Comparison of ENCODE assay signal across 8 mouse cellular contexts in genomic region chr19:53391787-53392186, GRCm38 (mm10). TPM values are rescaled to one million over a fixed set of nuclear protein-coding genes. Genes with fewer than 3 reads are reported as not detected.
DNase-seq lines count a peak whose midpoint lies in the region; ATAC-seq and TF ChIP-seq lines count a peak whose summit lies in the region.

No protein-coding gene starts in this region.

- DNase-seq in gastrocnemius, adult 2 months, result no peak
- no peak for DNase-seq in gastrocnemius, postnatal 14 days
- no peak for DNase-seq in forebrain, postnatal 0 days
- no peak for DNase-seq in left cerebral cortex, adult 11 months (ENCODE audit: low spot score)
- DNase-seq in frontal cortex, adult 2 months (ENCODE audit: extremely low spot score in 1 of 2, low spot score in 1 of 2), result no peak
- DNase-seq in layer of hippocampus, adult 11-12 months (ENCODE audit: low spot score), result no peak

- H3K4me1 ChIP-seq in ES-Bruce4 (ENCODE audit: control insufficient read depth, insufficient read depth, low read length), result no peaks in the 10 kb centered on the region
- H3K4me1 ChIP-seq in forebrain, postnatal 0 days (ENCODE audit: insufficient read depth), result peaks cover 7% of the 10 kb centered on the region; the same call in 1 of the 2 replicates

- H3K27ac ChIP-seq in gastrocnemius, adult 2 months, result peak overlapping the region; percentile 98; the same call in 1 of the 2 replicates
- H3K27ac ChIP-seq in ES-Bruce4 (ENCODE audit: insufficient read depth, low read length) (peak overlapping the region; percentile 87), macrophage (peak overlapping the region; percentile 74)
- no peak overlapping the region for H3K27ac ChIP-seq in forebrain, postnatal 0 days (ENCODE audit: low read depth, low read length)

- intact Hi-C loops in gastrocnemius, adult 2 months (cut with DNase I), result loop anchor here (5.0 kb wide), 1 partner anchor 551 kb away; the partner anchor contains the start of genes Bbip1 and Shoc2
- intact Hi-C loops in gastrocnemius, postnatal 14 days (cut with DNase I; ENCODE audit: low total_unique reads), result no loop called here

- H3K36me3 ChIP-seq in ES-Bruce4 (ENCODE audit: control insufficient read depth, insufficient read depth, low read length, poor library complexity, severe bottlenecking) (peaks cover 23% of the 10 kb centered on the region), macrophage (ENCODE audit: inconsistent target) (peaks cover 22% of the 10 kb centered on the region)
- peaks cover 16% of the 10 kb centered on the region for H3K36me3 ChIP-seq in forebrain, postnatal 0 days (ENCODE audit: insufficient read depth)

- TF ChIP-seq EP300 in ES-Bruce4 (IDR thresholded peaks at IDR 0.05; ENCODE audit: insufficient read depth, low read depth, low read length), result no peak

- peak overlapping the region; percentile 74 for H3K4me2 ChIP-seq in forebrain, postnatal 0 days (ENCODE audit: low read depth)

- peak overlapping the region; percentile 84 for H3K9ac ChIP-seq in ES-Bruce4 (ENCODE audit: low read depth, poor library complexity, severe bottlenecking)
- H3K9ac ChIP-seq in forebrain, postnatal 0 days, result peak overlapping the region; percentile 94

- H3K27me3 ChIP-seq in ES-Bruce4 (ENCODE audit: control insufficient read depth, insufficient read depth, low read length, poor library complexity, severe bottlenecking), result no peaks in the 10 kb centered on the region
- no peaks in the 10 kb centered on the region for H3K27me3 ChIP-seq in forebrain, postnatal 0 days (ENCODE audit: insufficient read depth, low read length)

- TF ChIP-seq POLR2A in ES-Bruce4 (IDR thresholded peaks at IDR 0.05; ENCODE audit: insufficient read depth, low read length), result no peak

- whole genome bisulfite sequencing in forebrain, postnatal 0 days, result 83% methylated on average over 5 of the region's 5 CpGs
- WGBS in macrophage (ENCODE audit: missing documents), result 47% methylated on average over 5 of the region's 5 CpGs

- H3K9me3 ChIP-seq in ES-Bruce4 (replicated peaks; ENCODE audit: control insufficient read depth, insufficient read depth, low read length, poor library complexity, severe bottlenecking), result no peaks in the 10 kb centered on the region
- no peaks in the 10 kb centered on the region for H3K9me3 ChIP-seq in forebrain, postnatal 0 days (ENCODE audit: low read length)

- H3K4me3 ChIP-seq in gastrocnemius, adult 2 months, result peak overlapping the region; percentile 99
- H3K4me3 ChIP-seq in ES-Bruce4 (ENCODE audit: low read depth, low read length) (peak overlapping the region; percentile 89), macrophage (ENCODE audit: inconsistent target) (peak overlapping the region; percentile 92)
- peak overlapping the region; percentile 89; the same call in 1 of the 2 replicates for H3K4me3 ChIP-seq in forebrain, postnatal 0 days (ENCODE audit: low read depth, low read length)

- TF ChIP-seq CTCF in gastrocnemius, adult 2 months (IDR thresholded peaks at IDR 0.05), result no peak
- no peak for TF ChIP-seq CTCF in ES-Bruce4 (IDR thresholded peaks at IDR 0.05; ENCODE audit: low read depth, low read length)
- TF ChIP-seq CTCF in forebrain, postnatal 0 days (IDR thresholded peaks at IDR 0.05; ENCODE audit: low read depth), result no peak

- ATAC-seq in forebrain, postnatal 0 days, result no peak

- peaks cover 40% of the 10 kb centered on the region for H3K79me2 ChIP-seq in macrophage (ENCODE audit: inconsistent target)

RNA-seq across cellular contexts. Expression of gene Smndc1, which starts 1.4 kb away (rescaled TPM):
- total RNA-seq in gastrocnemius, adult 2 months (2021), result 10 to 100 TPM; 28.1 to 30.7 TPM
- 10 to 100 TPM; 24.3 to 26.6 TPM for total RNA-seq in gastrocnemius, postnatal 14 days (2021)
- polyA plus RNA-seq in ES-Bruce4 (2011; ENCODE audit: insufficient read depth, insufficient read length, low read depth, missing spikeins) (72.0 and 77.6 TPM in 2 replicates), macrophage (2018) (36.4 to 45.9 TPM (median 38.2 TPM) in 3 replicates)
- 13.9 and 15.5 TPM in 2 replicates for total RNA-seq in forebrain, postnatal 0 days (2014; rRNA removed)
- 33.9 and 39.3 TPM in 2 replicates for polyA plus RNA-seq in forebrain, postnatal 0 days (2015; fragmentation: Nextera tagmentation; extraction: Ambion mirVana)
- 10 to 100 TPM; 22.2 to 58.6 (median 33.4) TPM for total RNA-seq in macrophage (2018; cell fraction: chromatin; rRNA removed)
- 10 to 100 TPM; 35.2 to 49.6 (median 40.7) TPM for total RNA-seq in macrophage (2018; cell fraction: cytosol; rRNA removed)
- 10 to 100 TPM; 39.6 to 68.1 (median 46.7) TPM for total RNA-seq in macrophage (2018; cell fraction: nucleus; rRNA removed)
- polyA plus RNA-seq in frontal cortex, adult 2 months (2012; rRNA removed), result 26.3 and 29.4 TPM in 2 replicates

RNA-seq across cellular contexts. Expression of gene Gm10197, which starts 20.2 kb away (rescaled TPM):
- total RNA-seq in gastrocnemius, adult 2 months (2021), result not detected
- total RNA-seq in gastrocnemius, postnatal 14 days (2021), result not detected
- polyA plus RNA-seq in ES-Bruce4 (2011; ENCODE audit: insufficient read depth, insufficient read length, low read depth, missing spikeins) (not detected in 2 replicates), macrophage (2018) (not detected in 3 replicates)
- total RNA-seq in forebrain, postnatal 0 days (2014; rRNA removed), result not detected in 2 replicates
- polyA plus RNA-seq in forebrain, postnatal 0 days (2015; fragmentation: Nextera tagmentation; extraction: Ambion mirVana), result not detected in 2 replicates
- total RNA-seq in macrophage (2018; cell fraction: chromatin; rRNA removed), result not detected
- not detected for total RNA-seq in macrophage (2018; cell fraction: cytosol; rRNA removed)
- not detected for total RNA-seq in macrophage (2018; cell fraction: nucleus; rRNA removed)
- not detected in 2 replicates for polyA plus RNA-seq in frontal cortex, adult 2 months (2012; rRNA removed)
